Mouse (Mus musculus) heart, adult 2 months (tissue): Measurements from ENCODE around the gene Hipk2. TPM values are rescaled to one million over a fixed set of nuclear protein-coding genes. Genes with fewer than 3 reads are reported as not detected.

ENCODE experiments used
- DNase-seq, 2 experiments: peaks; one replicate each; pipeline ENCODE4 v3.0.0; 2021
- H3K27ac ChIP-seq: fragments of 200-600 bp; 2 replicates; pipeline ENCODE4 v1.8.1; 2022
- H3K27me3 ChIP-seq: fragments of 200-500 bp; 2 replicates; pipeline ENCODE4 v1.6.1; 2012; ENCODE audit warnings: mild to moderate bottlenecking, low read length, inconsistent platforms, mixed read lengths; ENCODE audit not compliant: control insufficient read depth, insufficient read depth
- H3K36me3 ChIP-seq: fragments of 200-500 bp; 2 replicates; pipeline ENCODE4 v1.6.1; 2012; ENCODE audit warnings: low read length, inconsistent platforms; ENCODE audit not compliant: control insufficient read depth, insufficient read depth
- H3K4me1 ChIP-seq: fragments of 200-500 bp; 2 replicates; pipeline ENCODE4 v1.6.1; 2011; ENCODE audit warnings: low read length; ENCODE audit not compliant: control insufficient read depth, insufficient read depth
- H3K4me3 ChIP-seq: fragments of 200-600 bp; 2 replicates; pipeline ENCODE4 v1.8.1; 2022
- H3K79me2 ChIP-seq: fragments of 200-500 bp; replicated peaks from 2 replicates; pipeline ENCODE4 v1.6.1; 2012; ENCODE audit warnings: mild to moderate bottlenecking, inconsistent platforms, low read length, moderate library complexity, mixed read lengths; ENCODE audit not compliant: control insufficient read depth, insufficient read depth
- H3K9ac ChIP-seq: fragments of 200-500 bp; 2 replicates; pipeline ENCODE4 v1.6.1; 2012; ENCODE audit warnings: low read depth, mild to moderate bottlenecking, control low read depth, inconsistent platforms, low read length, mixed read lengths
- CTCF ChIP-seq: fragments of 200-600 bp; IDR thresholded peaks from 2 replicates; pipeline ENCODE4 v1.8.1; 2022; ENCODE audit warnings: antibody characterized with exemption, mild to moderate bottlenecking, moderate library complexity
- EP300 ChIP-seq: fragments of 200-500 bp; IDR thresholded peaks from 2 replicates; pipeline ENCODE4 v1.6.1; 2011; ENCODE audit warnings: low read depth, low read length, control low read depth; ENCODE audit not compliant: insufficient read depth
- POLR2A ChIP-seq: fragments of 200-500 bp; IDR thresholded peaks from 2 replicates; pipeline ENCODE4 v1.6.1; 2011; ENCODE audit warnings: mild to moderate bottlenecking, low read depth, low read length, control low read depth; ENCODE audit not compliant: insufficient read depth
- WGBS: fragments of 180-500 bp; shearing (Covaris S2); methylation state at CpG from one replicate; pipeline ENCODE4 v1.1.7; 2018; 5-methylcytosine and 5-hydroxymethylcytosine counted together
- intact Hi-C: fragments of 180-260 bp; cut with DNase I; formaldehyde crosslinking; loops from one replicate; pipeline ENCODE4 v1.15.1; 2025
- polyA plus RNA-seq: library from polyadenylated mRNA; depleted of rRNA; stranded (reverse); fragments of >200 nt; gene quantifications from 2 replicates; pipeline ENCODE4 v1.2.3, GENCODE M21; 2012
- total RNA-seq, 2 experiments: library from RNA; stranded (reverse); gene quantifications; 2 replicates each; pipeline ENCODE4 v1.2.3; 2021

Gene Hipk2
- total and polyA plus RNA-seq, 3 experiments, result 35.9 to 98.5 (median 91.0) TPM

DNA sequence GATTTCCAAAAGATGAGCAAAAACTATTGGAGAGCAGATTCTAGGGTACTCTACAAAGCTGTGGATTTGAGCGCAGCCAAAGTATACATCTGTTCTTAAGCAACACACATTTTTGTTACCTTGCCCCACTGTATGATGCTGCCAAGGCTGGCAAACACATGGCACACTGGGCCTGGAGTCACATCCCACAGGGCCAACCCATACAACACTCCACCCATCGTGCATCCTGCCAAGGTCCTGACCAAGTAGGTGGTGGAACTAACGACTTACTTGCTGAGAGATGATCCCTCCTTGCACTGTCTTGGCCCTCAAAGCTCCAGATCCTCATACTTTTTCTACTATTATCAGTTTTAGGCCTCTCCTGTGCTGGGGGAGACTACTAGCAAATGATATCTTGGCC, 83.0 kb downstream of the Hipk2 start:
- intact Hi-C loops, result no loop called here
- Histone ChIP-seq H3K27me3 (no peaks in the 10 kb centered on the region), H3K9ac (no peak overlapping the region), H3K27ac (no peak overlapping the region), H3K79me2 (no peaks in the 10 kb centered on the region), H3K36me3 (peaks cover 3% of the 10 kb centered on the region), H3K4me1 (peaks cover 7% of the 10 kb centered on the region; the same call in 1 of the 2 replicates), H3K4me3 (no peak overlapping the region)
- 58% methylated on average over 3 of the region's 3 CpGs for WGBS
- no peak for TF ChIP-seq CTCF
- no peak for TF ChIP-seq POLR2A
- TF ChIP-seq EP300, result no peak
- DNase-seq, result peak in 1 of 2 experiments; percentile 51

DNA sequence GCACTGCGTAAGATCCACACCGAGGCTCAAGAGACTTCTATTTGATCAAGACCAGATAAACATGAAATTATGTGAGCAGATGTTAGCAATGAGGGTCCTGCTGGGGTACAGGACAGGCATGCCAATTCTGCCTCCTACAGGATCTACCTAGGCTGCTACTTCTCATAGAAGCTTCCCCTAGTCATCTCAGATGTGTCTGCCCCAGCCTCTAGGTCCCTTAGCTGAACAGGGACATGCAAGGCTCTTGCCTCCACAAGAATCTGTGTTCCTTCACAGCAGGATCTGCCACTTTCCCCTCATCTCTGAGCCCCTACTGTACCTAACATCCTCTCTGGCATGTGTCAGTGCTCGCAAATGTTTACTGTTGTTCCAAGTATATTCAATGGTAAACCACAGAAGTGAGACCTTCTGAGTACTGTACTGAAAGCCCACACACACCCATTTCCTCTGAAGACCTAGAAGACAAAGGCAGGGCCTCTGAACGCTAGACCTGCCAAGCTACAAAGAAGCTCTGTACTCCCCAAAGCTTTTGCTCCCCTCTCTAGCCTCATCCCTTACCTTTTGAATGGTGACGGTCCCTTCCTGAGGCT, 86.6 kb downstream of the Hipk2 start:
- Histone ChIP-seq H3K4me1 (peaks cover 8% of the 10 kb centered on the region), H3K4me3 (no peak overlapping the region), H3K27me3 (no peaks in the 10 kb centered on the region), H3K79me2 (no peaks in the 10 kb centered on the region), H3K36me3 (peaks cover 7% of the 10 kb centered on the region), H3K9ac (no peak overlapping the region), H3K27ac (no peak overlapping the region)
- TF ChIP-seq EP300, result no peak
- TF ChIP-seq POLR2A, result no peak
- TF ChIP-seq CTCF, result no peak
- intact Hi-C loops, result no loop called here
- no peak for DNase-seq
- 83% methylated on average over 5 of the region's 5 CpGs for WGBS

DNA sequence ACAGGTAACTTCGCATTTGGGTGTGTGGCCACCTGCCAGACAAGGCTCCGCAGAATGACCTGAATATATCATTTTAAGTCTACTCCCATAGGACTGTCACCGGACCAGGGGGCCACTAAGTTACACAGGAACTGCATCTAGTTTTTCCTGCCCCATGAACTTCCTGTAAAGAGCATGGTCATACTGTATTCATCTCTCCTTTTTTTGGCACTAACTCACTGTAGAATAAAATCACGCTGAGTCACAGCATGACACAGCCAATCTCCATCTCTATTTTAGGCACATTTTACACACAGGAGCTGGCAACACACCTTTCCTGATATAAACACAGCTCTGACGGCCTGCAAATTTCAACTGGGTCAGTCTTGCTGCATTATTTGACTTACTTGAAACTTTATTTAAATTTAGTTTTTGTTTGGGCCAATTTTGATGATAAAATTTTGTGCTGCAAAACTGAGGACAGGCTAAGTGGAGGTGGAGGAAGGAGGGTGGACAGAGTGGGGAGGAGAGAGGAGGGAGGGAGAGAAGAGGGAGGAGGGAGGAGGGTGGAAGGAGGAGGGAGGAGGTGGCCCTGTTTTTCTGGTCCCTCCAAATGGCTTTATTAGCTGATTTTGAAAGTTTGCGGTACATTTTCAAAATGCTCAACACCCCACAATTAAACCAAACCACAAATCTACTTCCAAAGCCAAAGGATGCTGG, 88.0 kb downstream of the Hipk2 start:
- no peaks in the 10 kb centered on the region for H3K27me3 ChIP-seq
- peaks cover 7% of the 10 kb centered on the region for H3K36me3 ChIP-seq
- whole genome bisulfite sequencing, result 65% methylated on average over 6 of the region's 6 CpGs
- intact Hi-C loops, result no loop called here
- H3K4me3 ChIP-seq, result no peak overlapping the region
- DNase-seq, result peak; percentile 15 to 18
- peak overlapping the region; percentile 34; the same call in 1 of the 2 replicates for H3K27ac ChIP-seq
- TF ChIP-seq POLR2A (no peak), CTCF (no peak), EP300 (no peak)
- peaks cover 5% of the 10 kb centered on the region for H3K4me1 ChIP-seq
- H3K9ac ChIP-seq, result no peak overlapping the region
- H3K79me2 ChIP-seq, result no peaks in the 10 kb centered on the region

DNA sequence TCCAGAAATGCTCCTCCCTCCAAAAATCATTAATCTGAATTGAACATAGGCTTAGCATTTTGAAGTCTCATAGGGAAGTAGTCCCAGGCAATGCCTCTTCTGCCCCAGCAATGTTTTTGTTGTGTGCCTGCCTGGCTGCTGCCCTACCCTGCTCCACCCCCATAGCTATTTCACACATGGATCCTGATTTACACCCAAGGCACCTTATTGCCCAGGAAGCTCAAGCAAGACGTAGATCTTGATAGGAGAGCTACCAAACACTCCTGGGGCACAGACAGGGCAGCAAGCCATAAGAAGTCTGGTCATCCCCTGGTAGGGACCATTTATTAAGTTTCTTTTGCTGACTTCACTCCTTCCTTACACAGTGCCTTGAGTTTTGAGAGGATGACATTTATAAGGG, 88.8 kb downstream of the Hipk2 start:
- intact Hi-C loops, result no loop called here
- no peak for TF ChIP-seq CTCF
- no peak for TF ChIP-seq EP300
- no peak for TF ChIP-seq POLR2A
- H3K4me1 ChIP-seq, result peaks cover 4% of the 10 kb centered on the region
- H3K27ac ChIP-seq, result no peak overlapping the region
- H3K36me3 ChIP-seq, result peaks cover 7% of the 10 kb centered on the region
- H3K9ac ChIP-seq, result no peak overlapping the region
- H3K27me3 ChIP-seq, result no peaks in the 10 kb centered on the region
- DNase-seq, result peak in 1 of 2 experiments; percentile 6
- 62% methylated on average over 1 of the region's 1 CpGs for WGBS
- no peak overlapping the region for H3K4me3 ChIP-seq
- H3K79me2 ChIP-seq, result no peaks in the 10 kb centered on the region

DNA sequence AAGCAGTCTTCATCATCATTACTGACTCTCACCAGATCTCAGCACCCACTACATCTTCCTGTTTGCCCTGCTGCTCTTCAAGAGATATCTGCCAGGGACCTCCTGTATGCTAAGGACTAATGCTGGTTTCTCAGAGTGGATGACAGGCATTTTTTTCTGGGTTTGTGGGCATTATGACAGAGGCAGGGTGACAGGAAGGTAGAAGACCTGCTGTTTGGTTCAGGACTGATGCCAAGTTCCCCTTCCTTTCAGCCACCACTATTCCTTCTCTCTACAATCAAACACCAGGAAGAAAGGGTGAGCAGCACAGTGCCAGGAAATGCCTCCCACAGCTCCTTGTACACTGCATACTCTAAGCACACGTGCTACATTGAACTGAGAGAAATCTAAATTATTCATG, 90.2 kb downstream of the Hipk2 start:
- H3K9ac ChIP-seq, result no peak overlapping the region

DNA sequence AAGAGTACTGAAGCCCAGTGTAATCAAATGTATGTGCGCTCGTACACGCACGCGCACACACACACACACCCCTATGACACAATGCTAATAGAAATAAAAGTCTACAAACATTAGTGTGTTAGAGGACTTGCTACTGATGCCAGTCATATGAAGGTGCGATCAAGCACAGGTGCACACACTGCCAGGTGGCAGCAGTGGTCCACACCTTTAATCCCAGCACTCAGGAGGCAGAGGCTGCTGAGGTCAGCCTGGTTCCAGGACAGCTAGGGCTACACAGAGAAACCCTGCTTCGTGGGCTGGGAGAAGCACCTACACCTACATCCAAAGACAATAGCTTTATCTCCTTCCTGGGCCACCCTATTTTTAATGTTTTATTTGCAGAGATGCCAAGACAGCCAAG, 96.6 kb downstream of the Hipk2 start:
- Histone ChIP-seq H3K36me3 (no peaks in the 10 kb centered on the region; the same call in 1 of the 2 replicates), H3K9ac (no peak overlapping the region), H3K4me3 (no peak overlapping the region), H3K27ac (no peak overlapping the region), H3K27me3 (no peaks in the 10 kb centered on the region), H3K4me1 (peaks cover 6% of the 10 kb centered on the region), H3K79me2 (no peaks in the 10 kb centered on the region)
- 70% methylated on average over 7 of the region's 7 CpGs for WGBS
- intact Hi-C loops, result no loop called here
- 0 out of 2 replicates have a peak, but pooled peaks have one; percentile 7 for TF ChIP-seq CTCF
- TF ChIP-seq EP300, result no peak
- no peak for DNase-seq

More for the DNA sequence above, 90.2 kb downstream of the Hipk2 start:
- Histone ChIP-seq H3K27ac (no peak overlapping the region), H3K4me3 (no peak overlapping the region), H3K36me3 (peaks cover 7% of the 10 kb centered on the region), H3K27me3 (no peaks in the 10 kb centered on the region), H3K4me1 (peaks cover 4% of the 10 kb centered on the region), H3K79me2 (no peaks in the 10 kb centered on the region)
- intact Hi-C loops, result no loop called here
- TF ChIP-seq POLR2A, result no peak
- TF ChIP-seq CTCF, result no peak
- TF ChIP-seq EP300, result no peak
- WGBS, result 34% methylated on average over 1 of the region's 1 CpGs
- DNase-seq, result peak in 1 of 2 experiments; percentile 13
